Mouse (Mus musculus) gonadal fat pad, adult 2 months (tissue): ENCODE data around the gene Rab28. TPM values are rescaled to one million over a fixed set of nuclear protein-coding genes. Genes with fewer than 3 reads are reported as not detected.
"Not testable (repeated sequence)": the region's sequence is repeated elsewhere in the genome, so short reads cannot be mapped to it uniquely, and the experiment has no call there.

Source experiments
- DNase-seq: peaks from one replicate; pipeline ENCODE4 v3.0.0-alpha.2; 2012; ENCODE audit warnings: low read depth
- polyA plus RNA-seq: library from polyadenylated mRNA; depleted of rRNA; stranded (reverse); fragments of >200 nt; gene quantifications from 2 replicates; pipeline ENCODE4 v1.2.3, GENCODE M21; 2012; rRNA removed

The Rab28 gene
- 25.6 and 27.2 TPM in 2 replicates for polyA plus RNA-seq

DNA sequence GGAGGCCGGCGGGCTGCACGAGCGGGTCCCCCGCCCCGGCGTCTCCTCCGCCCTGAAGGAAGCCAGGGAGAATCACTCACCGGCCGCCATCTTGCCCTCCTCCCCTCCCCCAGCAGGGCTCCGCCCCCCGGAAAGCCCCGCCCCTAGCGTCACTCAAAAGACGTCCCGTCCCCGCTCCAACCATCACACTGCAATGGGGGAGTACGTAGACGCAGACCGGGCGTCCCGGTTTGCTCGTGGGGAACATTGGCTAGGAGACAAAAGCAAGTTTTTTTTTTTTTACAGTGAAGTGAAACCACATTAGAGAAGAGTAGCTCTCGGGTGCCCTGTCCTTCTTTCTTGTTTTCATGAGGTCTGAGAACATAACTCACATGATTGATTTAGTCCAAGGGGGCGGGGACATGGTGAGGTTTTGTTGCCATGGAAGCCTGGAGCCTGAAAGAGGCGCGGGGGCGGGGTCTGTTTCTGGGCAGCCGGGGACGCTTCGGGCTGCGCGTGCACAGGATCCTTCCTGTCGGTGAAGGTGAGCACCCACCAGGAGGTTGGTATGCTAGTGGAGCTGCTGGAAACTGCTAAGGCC lies at the start of gene Rab28:
Gene Rab28 (minus strand): TSS at position 107 of the 580 bp plus-strand sequence.
- DNase-seq = peak; percentile 68

DNA sequence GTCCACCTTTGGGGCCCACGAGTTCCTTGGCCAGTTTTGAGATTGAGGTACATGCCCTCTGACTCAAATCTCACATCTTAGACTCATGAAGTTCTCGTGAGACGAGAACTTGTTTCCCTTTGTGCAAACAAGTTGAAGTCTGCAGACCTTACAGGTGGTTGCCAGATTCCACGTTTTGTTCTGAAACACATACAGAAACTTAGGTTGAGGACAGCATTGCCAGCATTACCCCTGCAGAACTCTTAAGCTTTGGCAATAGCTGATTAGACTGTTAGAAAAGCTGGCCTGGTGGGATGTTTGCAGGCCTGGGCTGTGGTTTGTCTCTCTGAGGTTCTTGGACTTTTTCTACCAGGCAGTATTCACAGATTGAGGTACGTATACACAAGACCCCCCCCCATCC lies 49.4 kb upstream of the Rab28 start:
- no peak for DNase-seq

DNA sequence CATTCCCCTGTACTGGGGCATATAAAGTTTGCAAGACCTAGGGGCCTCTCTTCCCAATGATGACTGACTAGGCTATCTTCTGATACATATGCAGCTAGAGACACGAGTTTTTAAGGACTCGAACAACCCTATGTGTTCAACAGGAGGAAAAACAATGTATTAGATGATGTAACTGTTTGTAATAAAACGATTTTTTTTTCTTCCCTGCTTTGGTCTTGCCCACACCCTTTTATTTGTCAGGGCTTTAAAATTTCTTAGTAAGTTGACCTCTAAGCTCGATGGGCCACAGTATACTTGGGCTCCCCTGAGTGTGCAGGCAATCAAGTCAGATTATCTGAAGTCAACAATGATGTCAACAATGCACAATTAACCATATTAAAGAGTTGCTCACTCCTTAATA lies 48.4 kb upstream of the Rab28 start:
- DNase-seq = no peak

DNA sequence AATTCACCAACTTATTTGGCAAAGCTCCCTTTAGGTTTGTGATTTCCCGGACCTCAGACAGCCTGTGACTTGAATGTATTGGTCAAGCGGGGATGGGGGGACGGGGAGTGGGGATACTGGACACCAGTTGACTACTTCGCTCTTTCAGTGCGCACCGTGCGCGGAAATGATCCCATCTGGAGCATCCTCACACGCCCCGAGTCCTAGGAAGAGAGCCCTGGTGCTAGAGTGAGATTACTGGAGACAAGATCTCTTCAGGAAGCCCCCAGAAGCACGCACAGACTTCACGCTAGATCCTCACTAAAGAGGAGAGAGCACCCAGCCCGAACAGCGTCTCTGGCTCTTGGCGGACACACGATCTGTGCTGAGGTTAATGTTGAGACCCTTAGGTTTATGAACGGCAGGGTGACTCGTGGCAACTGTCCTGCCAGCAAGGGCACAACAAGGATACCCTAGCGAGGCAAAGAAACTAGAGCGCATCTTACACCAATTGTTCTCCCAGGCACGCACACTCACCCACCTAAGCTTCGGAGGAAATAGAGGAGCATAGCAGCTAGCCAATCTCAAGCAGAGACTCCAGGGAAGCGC lies 47.5 kb upstream of the Rab28 start:
- DNase-seq = no peak

DNA sequence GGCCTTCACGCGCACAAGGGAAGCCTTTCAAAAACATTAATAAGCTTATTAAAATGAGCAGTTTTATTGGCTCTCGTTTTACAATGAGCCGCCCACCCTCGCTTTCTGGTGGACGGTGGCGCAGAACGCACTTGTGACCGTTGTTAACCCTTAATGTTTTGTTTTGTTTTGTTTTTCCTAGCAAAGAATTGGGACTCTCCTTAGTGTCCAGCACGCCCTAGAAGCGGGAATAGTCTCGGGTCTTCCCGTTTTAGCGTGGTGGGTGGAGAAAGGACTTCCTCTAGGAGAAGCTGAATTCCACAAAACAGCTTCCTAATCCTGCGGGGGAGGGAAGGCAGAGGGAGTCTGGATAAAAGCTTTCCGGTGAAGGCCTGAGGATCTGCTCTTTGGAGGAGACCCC lies 46.9 kb upstream of the Rab28 start:
- no peak for DNase-seq

DNA sequence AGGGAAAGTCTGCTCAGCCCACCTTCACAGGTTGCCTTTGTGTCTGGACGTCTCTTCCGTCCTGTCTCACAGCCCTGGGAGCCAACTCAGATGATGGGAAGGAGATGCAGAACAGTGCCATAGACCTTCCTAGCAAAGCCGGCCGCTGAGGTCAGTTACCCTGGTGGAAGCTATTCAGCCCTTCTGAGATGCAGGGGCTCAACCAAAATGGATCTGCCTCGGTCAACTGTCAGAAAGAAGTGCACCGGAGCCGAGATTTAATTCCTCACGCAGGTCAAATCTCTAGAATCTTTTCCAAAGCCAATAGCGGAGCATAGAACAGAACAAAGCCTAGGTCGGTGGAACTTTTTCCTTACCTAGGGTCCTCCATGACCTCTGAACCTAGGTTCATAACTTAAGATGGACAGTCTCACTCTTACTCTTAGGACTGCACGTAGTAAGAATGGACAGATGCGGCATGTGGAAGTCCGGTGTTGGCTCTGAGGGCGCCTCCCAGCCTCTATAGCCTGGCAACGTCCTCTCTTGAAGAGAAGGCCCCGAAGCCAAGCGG lies 46.3 kb upstream of the Rab28 start:
- no peak for DNase-seq

DNA sequence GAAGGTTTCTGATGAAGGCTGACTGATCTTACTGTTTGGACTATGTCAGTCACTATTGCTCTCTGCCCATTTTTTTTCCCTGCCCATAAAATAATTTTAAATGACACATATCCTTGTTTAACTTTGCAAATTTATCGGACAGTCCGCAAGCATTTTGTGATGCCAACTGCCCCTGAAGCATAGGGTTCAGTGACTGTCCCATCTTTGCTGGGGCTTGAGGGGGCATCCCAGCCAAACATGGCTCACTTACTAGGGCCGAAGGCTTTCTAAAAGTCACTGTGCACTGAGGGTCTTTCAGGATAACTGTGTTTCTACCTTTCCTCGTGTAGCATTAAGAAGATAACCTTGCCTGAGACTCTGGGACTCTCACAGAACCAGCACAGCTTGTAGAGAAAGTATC lies 44.8 kb upstream of the Rab28 start:
- DNase-seq = no peak

DNA sequence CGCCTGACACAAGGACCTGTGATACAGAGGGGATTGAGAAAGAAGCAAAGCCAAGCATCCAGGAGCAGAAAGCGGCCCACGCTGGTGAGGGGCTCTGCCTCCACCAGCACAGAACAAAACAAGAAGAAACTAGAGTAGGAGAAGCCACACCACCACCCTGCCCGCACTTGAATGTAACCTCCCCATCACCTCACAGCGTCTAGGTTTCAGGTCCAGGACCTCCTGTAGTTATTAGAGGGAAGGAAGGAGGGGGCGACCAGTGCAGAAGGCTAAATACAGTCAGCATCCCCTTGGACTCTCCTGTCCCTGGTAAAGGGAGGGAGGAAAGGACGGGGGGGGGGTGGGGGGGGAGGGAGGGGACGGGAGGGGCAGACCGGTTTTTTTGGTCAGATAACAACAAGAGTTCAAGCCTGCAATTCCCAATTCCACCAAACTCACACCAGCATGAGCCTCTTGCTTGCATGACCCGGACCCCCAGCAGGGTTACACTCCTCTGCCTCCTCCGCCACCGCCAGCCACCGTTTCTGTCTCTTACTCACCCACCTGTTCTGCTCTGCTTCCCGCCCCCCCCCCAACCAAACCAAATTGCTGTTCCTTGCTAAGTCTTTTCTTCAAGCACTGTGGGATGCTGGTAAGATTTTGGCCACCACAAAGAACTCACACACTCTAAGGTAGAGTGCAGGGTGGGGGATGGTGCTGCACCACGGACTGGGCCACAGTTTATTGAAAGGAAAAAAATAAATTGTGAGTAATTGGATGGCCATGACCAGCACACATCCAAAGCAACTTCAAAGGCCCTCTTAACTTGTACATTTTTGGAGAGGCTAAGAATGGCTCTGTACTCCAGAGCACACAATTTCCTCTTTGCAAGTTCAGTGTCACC lies 37.2 kb upstream of the Rab28 start:
- DNase-seq = no peak

DNA sequence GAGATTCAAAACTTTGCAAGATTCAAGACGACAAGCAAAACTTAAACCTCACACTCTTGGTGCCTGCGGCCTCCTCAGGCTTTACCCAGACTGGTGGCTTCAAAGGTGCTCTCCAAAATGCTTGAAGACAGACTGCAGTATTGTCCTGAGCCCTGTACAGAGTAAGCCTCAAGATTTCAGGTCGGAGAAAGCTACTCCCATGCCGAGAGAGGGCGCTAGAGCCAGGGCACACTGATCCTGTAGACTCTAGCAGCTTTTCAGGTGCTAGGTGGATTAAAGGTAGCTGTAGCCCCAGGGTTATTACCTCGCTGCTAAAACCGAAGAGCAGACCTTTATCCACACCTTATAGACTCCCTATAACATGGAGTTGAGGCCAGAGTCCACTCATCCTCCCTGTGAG lies 36.3 kb upstream of the Rab28 start:
- no peak for DNase-seq

DNA sequence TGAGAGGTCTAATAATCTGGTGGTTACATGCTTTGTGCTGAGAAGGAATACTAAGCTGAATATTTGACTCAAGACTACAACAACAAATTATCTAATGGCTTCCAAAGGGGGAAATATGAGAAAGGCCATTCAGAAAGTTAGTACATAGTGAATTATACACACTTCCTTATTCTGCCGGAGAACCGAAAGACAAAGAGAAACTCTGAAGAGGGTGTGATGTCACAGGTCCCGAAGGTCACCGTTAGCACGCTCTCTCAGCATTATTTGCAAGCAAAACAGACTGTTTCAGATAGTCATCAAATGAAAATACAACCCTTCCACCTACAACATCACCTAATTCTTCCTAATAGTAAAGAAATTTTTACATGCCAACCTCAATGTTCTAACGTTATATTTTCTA lies 30.9 kb upstream of the Rab28 start:
- no peak for DNase-seq

DNA sequence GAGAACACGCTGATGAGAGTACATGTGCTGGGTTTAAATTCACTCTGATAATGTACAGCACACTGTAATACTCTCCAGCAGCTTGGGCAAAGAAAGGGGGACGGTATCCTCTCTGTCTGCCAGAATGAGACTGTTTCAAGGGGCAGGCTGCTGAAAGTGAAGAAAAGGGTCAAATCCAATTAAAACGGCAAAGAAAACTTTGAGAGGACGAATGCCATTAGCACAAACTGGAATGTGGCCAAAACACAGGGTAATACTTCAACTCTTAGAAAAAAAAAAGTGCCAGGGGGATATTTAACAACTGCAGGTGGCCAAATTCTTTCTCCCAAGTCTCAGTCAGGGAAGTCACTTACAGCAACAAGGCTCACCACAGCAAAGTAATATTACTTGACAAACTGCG lies 29.1 kb upstream of the Rab28 start:
- no peak for DNase-seq

DNA sequence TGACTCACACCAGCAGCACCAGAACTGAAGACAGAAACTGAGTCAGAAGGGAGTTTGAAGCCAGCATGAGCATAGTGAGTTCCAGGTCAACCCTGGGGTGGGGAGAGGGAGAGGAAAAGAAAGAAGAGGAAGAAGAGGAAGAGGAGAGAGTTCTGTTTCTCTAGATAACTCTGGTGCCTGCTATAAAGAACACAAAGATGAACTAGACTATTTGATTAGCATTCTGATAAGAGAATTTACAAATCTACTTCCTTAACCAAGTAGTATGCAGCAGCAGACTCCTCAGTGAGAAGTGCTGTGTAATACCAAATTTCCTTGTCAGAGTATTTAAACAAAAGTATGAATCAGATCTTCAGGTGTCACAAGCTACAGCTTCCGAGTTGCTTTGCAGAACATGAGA lies 19.1 kb upstream of the Rab28 start:
- no peak for DNase-seq

DNA sequence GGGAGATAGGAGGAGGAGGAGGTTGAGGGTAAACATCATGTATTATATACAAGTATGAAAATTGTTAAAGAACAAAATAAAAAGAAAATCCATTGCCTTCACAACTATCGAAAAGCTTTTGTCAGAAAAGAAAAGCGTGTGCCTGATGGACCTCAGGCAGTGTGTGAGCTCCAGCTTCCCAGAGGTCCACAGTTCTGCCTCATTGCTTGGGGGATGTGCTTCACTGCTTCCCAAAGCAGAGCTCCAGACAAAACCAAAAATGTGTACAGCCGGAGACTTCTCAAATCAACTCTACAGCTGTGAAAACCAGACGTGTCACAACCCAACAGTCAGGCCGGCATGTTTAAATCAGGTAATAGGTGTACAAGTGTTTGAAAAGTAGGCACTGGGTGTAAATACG lies 17.6 kb upstream of the Rab28 start:
- DNase-seq = no peak

DNA sequence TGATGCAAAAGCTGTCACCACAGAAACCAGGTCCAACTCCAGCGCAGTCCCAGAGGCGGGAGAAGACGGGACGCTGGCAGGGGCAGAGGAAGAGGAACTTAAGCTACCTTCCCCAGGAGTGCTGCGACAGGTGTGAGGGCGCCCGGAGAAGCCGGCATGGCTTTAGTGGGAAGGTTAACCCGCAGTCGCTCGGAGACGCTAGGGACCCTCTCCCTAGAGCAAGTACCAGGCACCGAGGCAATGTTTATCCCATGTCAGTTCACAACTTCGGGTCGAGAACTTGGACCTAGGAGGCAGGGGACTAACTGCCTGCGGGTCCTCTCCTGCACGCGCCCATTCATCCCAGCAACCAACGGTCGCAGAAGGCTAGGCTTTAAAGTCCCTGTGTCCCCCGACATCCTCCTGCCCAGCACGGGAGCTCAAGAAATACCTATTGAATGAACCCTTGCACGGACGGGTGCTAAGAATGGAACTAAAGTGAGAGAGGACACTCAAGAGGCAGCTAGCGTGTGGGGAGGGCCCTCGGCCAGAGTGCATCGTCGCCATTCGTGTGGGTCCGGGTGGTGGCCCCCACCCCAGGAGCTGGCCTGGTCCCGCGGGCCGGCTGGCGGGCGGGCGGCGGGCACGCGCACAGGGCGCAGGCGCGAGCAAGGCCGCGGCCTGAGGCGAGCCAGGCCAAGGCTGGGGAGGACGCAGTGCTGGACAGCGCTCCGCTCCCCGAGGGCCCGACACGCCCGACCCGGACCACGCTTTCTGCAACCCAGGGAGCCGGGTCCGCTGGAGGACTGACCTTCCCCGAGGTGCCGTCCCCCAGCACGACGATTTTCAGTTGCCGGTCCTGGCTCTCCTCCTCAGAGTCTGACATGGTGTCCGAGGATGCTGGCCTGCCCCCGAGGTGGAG lies 592 bp downstream of the Rab28 start:
- DNase-seq = no peak

DNA sequence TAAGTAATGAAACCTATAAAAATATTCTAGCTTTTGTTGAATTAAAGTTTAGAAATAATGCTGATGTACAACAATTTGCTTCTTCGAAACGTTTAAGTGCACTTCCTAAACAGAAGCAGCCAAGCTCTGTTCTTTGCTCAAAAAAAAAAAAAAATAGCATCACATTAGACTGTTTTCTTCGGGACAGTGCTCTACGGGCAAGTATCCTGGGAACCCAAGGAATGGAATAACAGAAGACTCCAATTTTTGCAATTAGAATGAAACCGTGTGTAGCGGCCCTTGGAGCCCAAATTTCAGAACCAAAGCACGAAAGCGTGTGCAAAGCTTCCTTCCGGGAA lies 1.2 kb downstream of the Rab28 start:
- no peak for DNase-seq

DNA sequence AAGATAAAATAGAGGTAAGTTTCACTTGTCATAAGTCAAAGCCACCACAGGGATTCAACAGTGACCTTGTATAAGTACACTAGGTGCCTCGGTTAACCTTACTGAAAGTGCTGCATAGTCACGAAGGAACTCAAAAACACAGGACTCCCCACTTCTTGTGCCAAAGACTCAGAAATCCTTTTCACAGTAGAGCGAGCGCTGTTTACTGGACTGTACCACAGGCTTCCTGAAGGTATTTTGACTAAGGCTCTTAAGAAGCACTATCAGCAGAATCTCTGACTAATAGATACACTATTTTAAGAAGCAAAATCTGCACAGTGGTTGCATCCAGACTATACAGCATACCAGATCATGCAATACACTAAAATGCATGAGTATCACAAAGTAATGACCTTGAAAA lies 6.9 kb downstream of the Rab28 start:
- DNase-seq = not testable (repeated sequence)

DNA sequence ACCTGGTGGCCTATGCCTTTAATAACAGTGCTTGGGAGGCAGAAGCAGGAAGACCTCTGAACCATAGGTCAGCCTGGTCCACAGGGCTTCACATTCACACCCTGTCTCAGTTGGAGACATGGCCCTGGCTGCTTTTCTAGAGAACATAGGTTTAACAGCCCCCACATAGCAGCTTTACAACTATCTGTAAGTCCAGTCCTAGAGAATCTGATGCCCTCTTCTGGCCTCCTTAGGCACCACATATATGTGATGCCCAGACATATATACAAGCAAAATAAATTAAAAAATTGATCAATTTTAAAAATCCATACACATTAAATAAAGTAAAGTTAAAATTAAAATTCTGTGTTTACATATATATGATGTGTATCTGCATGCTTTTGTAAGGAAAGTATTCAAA lies 10.0 kb downstream of the Rab28 start:
- DNase-seq = no peak

DNA sequence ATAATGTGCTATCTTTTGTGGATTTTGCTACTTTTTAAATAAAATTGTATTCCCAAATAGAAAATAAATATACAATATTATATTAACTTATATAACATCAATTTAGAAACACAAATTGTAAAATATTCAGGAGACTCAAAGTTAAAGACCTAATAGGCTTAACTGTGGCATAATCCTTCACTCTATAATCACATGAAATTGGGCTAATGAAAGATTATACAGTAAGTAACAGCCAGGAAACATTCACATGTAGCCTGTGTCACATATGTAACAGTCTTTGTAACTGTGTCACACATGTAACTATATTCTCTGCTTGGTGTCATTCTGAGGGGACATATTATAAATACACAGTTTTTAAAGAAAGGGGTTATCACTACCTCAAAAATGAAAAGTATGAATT lies 22.9 kb downstream of the Rab28 start:
- DNase-seq = no peak

DNA sequence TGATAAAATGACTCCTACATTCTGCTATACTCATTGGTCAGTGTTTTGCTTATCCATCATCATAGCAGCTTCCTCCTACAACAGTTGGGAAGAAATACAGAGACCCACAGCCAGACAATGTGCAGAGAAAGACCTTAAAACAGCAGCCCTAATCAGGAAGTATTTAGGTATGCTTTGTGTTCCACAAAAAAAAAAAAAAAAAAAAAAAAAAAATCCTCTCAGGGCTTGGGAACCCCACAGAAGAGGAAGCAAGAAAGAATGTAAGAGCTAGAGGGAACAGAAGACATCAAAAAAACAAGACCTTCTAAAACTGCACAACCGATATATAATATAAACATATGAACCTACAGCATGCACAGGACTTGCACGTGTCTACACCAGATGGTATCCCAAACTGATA lies 24.0 kb downstream of the Rab28 start:
- DNase-seq = no peak

DNA sequence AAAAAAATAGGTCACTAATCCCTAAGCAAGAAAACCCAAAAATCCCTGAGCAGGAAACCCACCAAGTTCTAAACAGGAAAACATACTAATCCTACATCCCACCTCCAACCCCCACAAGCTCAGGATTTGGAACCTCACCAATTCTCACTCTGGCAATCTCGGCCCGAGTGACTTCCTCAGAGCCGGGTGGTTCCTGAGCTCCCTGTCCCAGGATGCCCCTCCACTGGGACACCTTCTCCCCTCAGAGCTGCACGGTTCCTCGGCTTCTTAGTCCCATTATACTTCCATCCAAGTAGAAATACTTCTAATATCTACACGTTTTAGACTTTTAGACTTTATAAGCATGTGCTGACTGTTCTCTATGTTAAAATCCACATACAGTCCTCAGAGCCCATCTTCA lies 41.9 kb downstream of the Rab28 start:
- no peak for DNase-seq

DNA sequence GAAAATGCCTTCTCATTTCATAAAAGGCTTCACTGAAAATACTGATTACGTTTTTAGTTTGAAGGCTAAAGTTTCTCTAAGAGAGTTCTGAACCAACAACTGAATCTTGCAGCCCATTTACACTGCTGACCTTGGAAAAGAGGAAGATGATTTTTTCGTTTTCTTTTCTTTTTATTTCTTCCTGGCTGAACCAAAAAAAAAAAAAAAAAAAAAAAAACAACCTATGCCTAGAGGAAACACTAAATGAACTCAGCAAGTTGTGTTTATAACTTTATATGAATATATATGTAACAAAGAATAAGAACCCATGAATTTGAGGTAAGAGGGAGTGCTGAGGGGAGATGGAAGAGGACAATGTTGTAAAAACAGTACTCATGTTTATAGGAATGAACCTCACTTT lies 71.2 kb downstream of the Rab28 start:
- no peak for DNase-seq
